Mouse (Mus musculus) adrenal gland, postnatal 4 days (tissue): ENCODE measurements around the gene Tex26. TPM values are rescaled to one million over a fixed set of nuclear protein-coding genes. Genes with fewer than 3 reads are reported as not detected.
A peak's percentile ranks its signal among the peaks of the same experiment; 100 is the strongest.

ENCODE experiments used
- DNase-seq, 2 experiments: peaks; one replicate each; pipeline ENCODE4 v3.0.0; 2021 to 2022; ENCODE audit warnings: low spot score in 2 of 2, mixed read lengths in 2 of 2
- total RNA-seq, 2 experiments: library from RNA; stranded (reverse); gene quantifications; 2 replicates each; pipeline ENCODE4 v1.2.3; 2021

Gene Tex26
- total RNA-seq, 2 experiments from 2014 or later = 0.31 to 0.51 TPM

- DNase-seq = no peak
These were observed 46.0 kb downstream of the Tex26 start for GRCm38 (mm10) chr5:149485447-149485846.

- peak in 1 of 2 experiments; percentile 20 for DNase-seq
These were observed 49.0 kb downstream of the Tex26 start for GRCm38 (mm10) chr5:149488360-149489021.

GRCm38 (mm10) chr5:149489136-149489535 is 49.7 kb downstream of the Tex26 start:
- DNase-seq = no peak

GRCm38 (mm10) chr5:149490275-149490674 is 50.8 kb downstream of the Tex26 start:
- no peak for DNase-seq

- DNase-seq = no peak
These were observed 56.2 kb downstream of the Tex26 start for GRCm38 (mm10) chr5:149495655-149496054.

GRCm38 (mm10) chr5:149496401-149497066 is 57.1 kb downstream of the Tex26 start:
- DNase-seq = no peak

GRCm38 (mm10) chr5:149499936-149500335 is 60.5 kb downstream of the Tex26 start:
- no peak for DNase-seq

- DNase-seq = no peak
These were observed 64.1 kb downstream of the Tex26 start for GRCm38 (mm10) chr5:149503423-149504175.

GRCm38 (mm10) chr5:149504985-149505384 is 65.5 kb downstream of the Tex26 start:
- DNase-seq = no peak

GRCm38 (mm10) chr5:149506033-149506432 is 66.6 kb downstream of the Tex26 start:
- no peak for DNase-seq

GRCm38 (mm10) chr5:149508094-149509029 is 68.9 kb downstream of the Tex26 start:
- no peak for DNase-seq

GRCm38 (mm10) chr5:149510323-149510722 is 70.9 kb downstream of the Tex26 start:
- DNase-seq = no peak

- no peak for DNase-seq
These were observed 73.2 kb downstream of the Tex26 start for GRCm38 (mm10) chr5:149512695-149513094.

- no peak for DNase-seq
These were observed 74.1 kb downstream of the Tex26 start for GRCm38 (mm10) chr5:149513438-149514086.

GRCm38 (mm10) chr5:149514087-149514671 is 74.7 kb downstream of the Tex26 start:
- DNase-seq = no peak

GRCm38 (mm10) chr5:149514890-149515289 is 75.4 kb downstream of the Tex26 start:
- no peak for DNase-seq

- no peak for DNase-seq
These were observed 77.7 kb downstream of the Tex26 start for GRCm38 (mm10) chr5:149517116-149517515.
